Mouse (Mus musculus) stomach, postnatal 0 days (tissue): ENCODE results near the gene Heca.

Source experiments
- CTCF ChIP-seq: IDR thresholded peaks from 2 replicates; pipeline ENCODE4 v1.5.1; 2016; ENCODE audit warnings: antibody characterized with exemption, low read depth, mild to moderate bottlenecking, moderate library complexity
- EP300 ChIP-seq: optimal IDR thresholded peaks from 2 replicates; pipeline ENCODE3; 2016; ENCODE audit warnings: antibody characterized with exemption

DNA sequence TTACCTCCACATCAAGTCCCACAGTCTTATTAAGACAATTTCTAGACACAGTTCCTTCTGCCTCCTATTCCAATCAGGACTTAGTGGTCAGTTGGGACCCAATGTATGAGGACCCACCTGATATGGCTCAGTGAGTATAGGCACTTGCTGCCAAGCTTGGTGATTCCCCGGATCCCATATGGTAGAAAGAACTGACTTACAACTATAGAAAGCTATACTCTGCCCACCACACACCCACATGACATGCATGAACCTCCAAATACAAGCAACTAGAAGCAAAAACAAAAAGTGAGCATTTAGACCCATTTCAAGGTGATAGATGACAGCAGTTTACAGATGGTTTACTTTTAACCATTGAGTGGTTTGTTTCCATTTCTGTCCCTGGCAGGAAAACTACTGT lies 111.6 kb downstream of the Heca start:
- TF ChIP-seq CTCF: no peak
- no peak for TF ChIP-seq EP300
